Mouse (Mus musculus) layer of hippocampus, adult 2 months (tissue): ENCODE measurements at regions not wholly inside any gene's neighbourhood (a gene's known extent, or its start where the extent isn't known, plus 50 kb on each side); places are given as distances from the start of the nearest gene placed in this dataset.

Experiments
- DNase-seq, 2 experiments: peaks; one replicate each; pipeline ENCODE4 v3.0.0; 2022; ENCODE audit warnings: low spot score in 2 of 2
- H3K27ac ChIP-seq: fragments of 200-600 bp; 2 replicates; pipeline ENCODE4 v1.8.1; 2022
- H3K4me3 ChIP-seq: fragments of 200-600 bp; 2 replicates; pipeline ENCODE4 v1.8.1; 2022; ENCODE audit warnings: mild to moderate bottlenecking
- CTCF ChIP-seq: fragments of 200-600 bp; conservative IDR thresholded peaks from 2 replicates; pipeline ENCODE4 v1.8.1; 2022; ENCODE audit warnings: antibody characterized with exemption, mild to moderate bottlenecking, moderate library complexity

DNA sequence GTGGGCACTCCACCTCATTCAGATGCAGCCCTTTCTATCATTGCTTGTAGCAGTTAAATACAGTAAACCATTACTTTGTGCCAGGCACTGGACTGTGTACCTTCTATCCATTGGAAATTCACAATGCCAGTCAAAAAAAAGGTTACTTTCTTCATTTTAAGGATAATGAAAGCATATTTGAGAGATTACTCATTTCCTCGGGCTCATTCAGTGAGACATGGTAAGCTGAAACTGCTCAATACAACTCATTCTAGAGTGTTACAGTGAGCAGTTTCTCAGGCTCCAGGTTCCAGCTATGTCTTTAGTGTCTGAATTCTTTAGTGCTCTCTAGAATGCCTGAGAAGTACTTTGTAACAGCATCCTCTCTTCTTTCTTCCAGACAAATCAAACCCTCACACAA is 249.7 kb upstream of the Gm10192 start:
- TF ChIP-seq CTCF: no peak
- Histone ChIP-seq H3K4me3 (no peak overlapping the region), H3K27ac (no peak overlapping the region)
- DNase-seq: no peak

DNA sequence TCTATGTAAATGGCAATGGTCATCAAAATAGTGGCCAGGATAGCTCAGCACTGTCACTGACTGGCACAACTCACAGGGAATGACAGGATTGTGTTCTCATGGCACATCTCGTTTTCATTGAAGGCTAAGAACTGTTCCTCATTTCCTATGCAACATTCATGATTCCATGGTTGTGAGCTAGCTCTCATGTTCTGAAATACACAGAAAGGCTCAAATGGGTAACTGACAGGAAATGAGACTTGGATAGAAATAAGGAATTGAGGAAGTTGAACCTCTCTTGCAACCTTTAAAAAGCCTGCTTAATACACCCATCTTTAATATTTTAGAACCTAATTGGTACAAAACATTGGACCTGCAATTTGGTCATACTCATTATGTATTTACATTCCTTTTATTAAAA is 249.1 kb upstream of the Gm10192 start:
- H3K27ac ChIP-seq: no peak overlapping the region
- no peak for TF ChIP-seq CTCF
- DNase-seq: no peak
- no peak overlapping the region for H3K4me3 ChIP-seq

DNA sequence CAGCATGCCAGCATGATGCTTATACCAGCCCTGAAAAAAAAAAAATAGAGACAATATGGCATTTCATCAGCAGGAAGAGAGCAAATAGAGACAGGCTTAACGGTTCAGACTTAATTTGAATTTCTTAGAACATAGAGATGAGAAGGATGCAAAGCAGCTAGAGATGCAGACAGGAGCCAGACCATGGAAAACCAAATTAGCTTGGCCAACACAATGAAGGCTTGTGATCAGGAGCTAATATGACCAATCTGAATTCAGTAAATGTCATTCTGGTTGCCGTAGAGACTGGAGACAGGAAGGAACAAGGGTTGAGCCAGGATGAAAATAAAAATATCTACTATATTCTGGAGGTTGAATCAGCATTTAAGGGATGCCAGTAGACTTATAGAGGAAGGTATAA is 248.3 kb upstream of the Gm10192 start:
- Histone ChIP-seq H3K27ac (no peak overlapping the region), H3K4me3 (no peak overlapping the region)
- DNase-seq: no peak
- no peak for TF ChIP-seq CTCF

- H3K4me3 ChIP-seq: no peak overlapping the region
- TF ChIP-seq CTCF: no peak
- no peak overlapping the region for H3K27ac ChIP-seq
- DNase-seq: no peak
These were observed 236.9 kb upstream of the Gm10192 start for GRCm38 (mm10) chr4:97419845-97420244.

- H3K27ac ChIP-seq: no peak overlapping the region
- no peak for TF ChIP-seq CTCF
- no peak overlapping the region for H3K4me3 ChIP-seq
- peak; percentile 26 to 48 for DNase-seq
These were observed 235.7 kb upstream of the Gm10192 start for GRCm38 (mm10) chr4:97418616-97419015.

DNA sequence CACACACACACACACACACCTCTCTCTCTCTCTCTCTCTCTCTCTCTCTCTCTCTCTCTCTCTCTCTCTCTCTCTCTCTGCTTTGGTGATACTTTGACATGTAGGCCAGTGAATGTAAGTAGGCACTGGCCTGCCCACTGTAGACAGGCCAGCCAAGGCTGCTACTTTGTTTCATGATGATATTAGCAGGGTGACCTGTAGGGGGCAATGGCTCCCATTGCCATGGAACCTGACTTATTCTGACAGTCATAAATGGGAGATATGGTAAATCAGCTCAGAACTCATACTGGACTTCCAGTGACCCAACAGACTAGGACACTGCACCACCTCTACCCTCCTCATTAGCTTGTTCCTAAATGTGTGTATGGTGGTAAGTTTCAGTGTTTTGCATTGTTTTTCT is 235.0 kb upstream of the Gm10192 start:
- DNase-seq: no peak
- TF ChIP-seq CTCF: peak; percentile 53
- H3K27ac ChIP-seq: no peak overlapping the region
- no peak overlapping the region for H3K4me3 ChIP-seq

DNA sequence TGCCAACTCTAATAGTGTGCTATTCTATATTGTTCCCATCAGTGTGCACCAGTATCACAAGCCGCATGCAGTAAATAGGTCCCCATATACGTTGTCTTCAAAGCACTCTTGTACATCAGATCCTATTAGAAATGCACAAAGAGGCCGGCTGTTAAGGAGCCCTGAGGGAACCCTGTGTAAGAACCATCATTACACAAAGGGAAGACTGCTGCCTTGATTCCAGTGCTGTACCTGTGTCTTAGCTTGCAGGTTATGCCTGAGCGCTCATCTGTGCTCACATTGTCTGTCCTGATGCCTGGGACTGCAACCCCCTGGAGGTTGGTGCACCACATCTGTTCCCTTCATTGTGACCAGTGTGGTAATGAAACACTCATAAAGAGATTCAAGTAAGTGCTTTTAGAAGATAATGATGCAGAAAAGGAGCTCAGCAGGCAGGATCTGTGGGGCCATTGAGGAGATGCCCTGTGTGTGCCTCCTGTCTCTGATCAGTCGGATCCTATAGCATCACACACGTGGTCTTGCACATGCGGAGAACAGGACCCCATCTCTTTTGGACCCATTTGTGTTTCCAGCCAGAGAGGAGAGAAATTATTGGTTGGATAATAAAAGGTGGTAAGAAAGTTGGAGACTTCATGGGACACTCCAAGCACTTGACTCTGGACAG is 225.8 kb upstream of the Gm10192 start:
- no peak for DNase-seq
- no peak for TF ChIP-seq CTCF
- Histone ChIP-seq H3K4me3 (no peak overlapping the region), H3K27ac (no peak overlapping the region)

DNA sequence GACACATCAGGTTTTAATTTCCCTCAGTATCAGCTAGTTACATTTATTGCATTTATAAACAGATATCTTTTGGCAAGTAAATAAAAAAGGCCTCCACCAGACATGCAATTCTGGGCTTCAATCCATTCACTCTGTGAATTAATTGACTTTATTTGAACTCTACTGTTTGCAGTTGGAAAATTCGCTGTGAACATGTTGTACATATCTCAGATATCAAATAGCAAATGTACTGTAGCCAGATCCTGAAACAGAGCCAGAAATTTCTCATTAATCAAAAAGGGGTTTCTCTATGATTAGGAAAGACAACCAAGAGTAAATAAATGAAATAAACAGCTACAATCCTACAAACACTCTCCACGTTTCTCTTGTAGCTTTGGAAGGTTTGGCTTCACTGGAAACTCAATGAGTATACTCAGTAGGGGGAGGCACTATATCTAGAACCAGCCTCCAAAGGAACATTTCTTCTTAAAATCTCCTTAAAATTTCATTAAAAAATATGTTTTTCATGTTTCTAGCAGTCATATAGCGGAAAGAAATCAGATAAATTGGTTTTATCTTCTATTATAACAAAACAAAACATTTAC is 211.8 kb upstream of the Gm10192 start:
- peak in 1 of 2 experiments; percentile 2 for DNase-seq
- no peak for TF ChIP-seq CTCF
- H3K4me3 ChIP-seq: no peak overlapping the region
- no peak overlapping the region for H3K27ac ChIP-seq

GRCm38 (mm10) chr4:97381084-97381483 is 198.1 kb upstream of the Gm10192 start:
- no peak for TF ChIP-seq CTCF
- no peak for DNase-seq
- Histone ChIP-seq H3K4me3 (no peak overlapping the region), H3K27ac (no peak overlapping the region)

GRCm38 (mm10) chr4:97377593-97378542 is 194.9 kb upstream of the Gm10192 start:
- TF ChIP-seq CTCF: no peak
- no peak overlapping the region for H3K27ac ChIP-seq
- no peak for DNase-seq

GRCm38 (mm10) chr4:97360473-97360872 is 177.5 kb upstream of the Gm10192 start:
- H3K27ac ChIP-seq: no peak overlapping the region
- TF ChIP-seq CTCF: no peak
- H3K4me3 ChIP-seq: no peak overlapping the region
- no peak for DNase-seq

More at GRCm38 (mm10) chr4:97377593-97378542, 194.9 kb upstream of the Gm10192 start:
- no peak overlapping the region for H3K4me3 ChIP-seq

GRCm38 (mm10) chr4:97357958-97358357 is 175.0 kb upstream of the Gm10192 start:
- H3K27ac ChIP-seq: no peak overlapping the region
- no peak for TF ChIP-seq CTCF
- no peak for DNase-seq
- no peak overlapping the region for H3K4me3 ChIP-seq

DNA sequence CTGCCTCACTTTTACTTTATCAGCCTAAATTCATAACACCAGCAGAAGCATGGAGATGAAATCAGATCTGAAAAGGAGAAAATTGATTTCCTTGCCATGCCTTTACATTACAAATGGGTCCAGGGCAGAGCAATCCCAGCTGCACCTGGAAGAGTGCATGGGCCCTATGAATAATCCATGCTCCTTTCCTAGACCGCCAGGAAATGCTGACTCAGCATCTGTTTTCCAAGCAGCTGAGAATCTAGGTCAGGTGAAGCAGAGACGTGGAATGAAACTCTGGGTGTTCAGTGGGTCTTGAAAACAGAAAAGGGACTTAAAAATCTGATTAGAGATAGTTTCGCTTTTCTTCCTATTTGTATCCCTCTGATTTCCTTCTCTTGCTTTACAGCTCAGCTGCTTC is 163.8 kb upstream of the Gm10192 start:
- H3K4me3 ChIP-seq: no peak overlapping the region
- no peak for TF ChIP-seq CTCF
- H3K27ac ChIP-seq: no peak overlapping the region
- DNase-seq: no peak

GRCm38 (mm10) chr4:97344335-97344734 is 161.4 kb upstream of the Gm10192 start:
- no peak for DNase-seq
- TF ChIP-seq CTCF: no peak
- H3K27ac ChIP-seq: no peak overlapping the region
- no peak overlapping the region for H3K4me3 ChIP-seq
